Mouse (Mus musculus): ENCODE measurements around the gene Syt12. TPM values are rescaled to one million over a fixed set of nuclear protein-coding genes. Genes with fewer than 3 reads are reported as not detected.
A peak's percentile ranks its signal among the peaks of the same experiment; 100 is the strongest.

Syt12 gene
- polyA plus RNA-seq, 1 experiment, result 0.85 TPM

DNA sequence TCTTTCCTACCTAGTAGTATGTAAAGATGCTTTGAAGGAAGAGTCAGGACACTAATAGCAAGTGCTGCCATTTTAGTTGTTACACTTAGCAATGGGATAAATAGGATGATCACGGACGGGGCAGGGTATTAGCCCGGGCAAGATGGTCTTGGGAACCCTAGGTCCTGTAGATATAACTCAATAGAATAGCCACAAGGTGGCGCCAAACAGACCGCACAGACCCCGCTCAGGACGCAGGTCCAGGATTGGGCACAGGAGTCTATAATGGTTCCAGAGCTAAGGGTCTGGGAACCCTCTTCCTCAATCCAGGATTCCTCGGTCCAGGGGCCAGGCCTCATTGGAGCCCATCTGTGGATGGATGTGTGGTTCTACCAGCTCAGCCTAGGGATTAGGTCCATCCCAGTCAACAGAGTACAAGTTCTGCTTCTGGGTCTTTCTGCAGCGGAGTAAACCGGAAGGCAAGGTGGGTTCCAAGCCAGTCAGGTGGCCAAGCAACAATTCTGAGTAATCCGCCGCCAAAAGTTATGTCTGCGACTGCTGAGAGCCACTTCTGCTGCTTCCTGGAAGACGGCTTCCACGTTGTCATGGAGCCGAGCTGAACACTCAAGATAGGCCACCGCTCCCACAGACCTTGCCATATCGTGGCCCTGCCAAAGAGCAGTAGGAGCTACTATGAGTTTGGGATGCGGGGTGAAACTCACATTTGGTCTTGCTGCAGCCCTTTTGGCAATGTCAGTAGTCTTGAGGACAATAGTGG is 51.5 kb downstream of the Syt12 start:
- 68% methylated on average over 19 of the region's 19 CpGs for WGBS
- TF ChIP-seq CTCF (IDR thresholded peaks at IDR 0.05; ENCODE audit: extremely low read depth, insufficient read depth, insufficient read length, insufficient replicate concordance) (peak; percentile 47; the same call in 1 of the 2 replicates), POLR2A (IDR thresholded peaks at IDR 0.05; ENCODE audit: low read depth, low read length) (no peak)
- no peaks in the 10 kb centered on the region for H3K36me3 ChIP-seq (ENCODE audit: control insufficient read depth, insufficient read depth, low read length)
- peak in 1 of 2 experiments; percentile 16 for DNase-seq (ENCODE audit: low read depth in 1 of 2, low spot score in 2 of 2)
- no peak overlapping the region for H3K4me3 ChIP-seq (ENCODE audit: extremely low read depth, insufficient read depth, insufficient read length)
- no peak overlapping the region for H3K27ac ChIP-seq (ENCODE audit: insufficient read depth, low read length)
- no peaks in the 10 kb centered on the region for H3K27me3 ChIP-seq (ENCODE audit: control insufficient read depth, insufficient read depth, low read length)
- H3K4me1 ChIP-seq (ENCODE audit: control insufficient read depth, insufficient read depth, insufficient read length), result no peaks in the 10 kb centered on the region

DNA sequence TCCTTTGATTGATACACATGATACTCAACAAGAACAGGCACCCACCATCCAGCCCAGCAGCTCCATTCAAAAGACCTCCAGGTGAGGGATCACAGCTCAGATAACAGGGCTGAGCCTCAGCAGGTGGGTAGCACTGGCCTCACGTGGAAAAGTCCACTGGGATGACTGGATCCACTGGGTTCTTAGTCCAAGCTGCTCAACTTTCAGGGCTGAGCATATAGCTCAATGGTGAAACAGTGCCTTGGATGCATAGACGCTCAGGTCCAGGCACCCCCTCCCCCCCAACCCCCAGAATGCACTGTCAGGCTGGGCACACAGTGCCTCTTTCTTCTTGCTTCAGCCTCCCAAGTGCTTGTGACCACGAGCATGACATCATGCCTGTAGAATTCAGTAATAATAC is 54.2 kb downstream of the Syt12 start:
- no peak for DNase-seq (ENCODE audit: low read depth in 1 of 2, low spot score in 2 of 2)
- WGBS, result 71% methylated on average over 3 of the region's 3 CpGs
- H3K27ac ChIP-seq (ENCODE audit: insufficient read depth, low read length), result no peak overlapping the region
- no peaks in the 10 kb centered on the region for H3K36me3 ChIP-seq (ENCODE audit: control insufficient read depth, insufficient read depth, low read length)
- no peaks in the 10 kb centered on the region for H3K27me3 ChIP-seq (ENCODE audit: control insufficient read depth, insufficient read depth, low read length)
- TF ChIP-seq POLR2A (IDR thresholded peaks at IDR 0.05; ENCODE audit: low read depth, low read length) (no peak), CTCF (IDR thresholded peaks at IDR 0.05; ENCODE audit: extremely low read depth, insufficient read depth, insufficient read length, insufficient replicate concordance) (no peak)
- no peak overlapping the region for H3K4me3 ChIP-seq (ENCODE audit: extremely low read depth, insufficient read depth, insufficient read length)
- H3K4me1 ChIP-seq (ENCODE audit: control insufficient read depth, insufficient read depth, insufficient read length), result no peaks in the 10 kb centered on the region

GRCm38 (mm10) chr19:4422581-4422980 is 54.7 kb downstream of the Syt12 start:
- 90% methylated on average over 3 of the region's 3 CpGs for WGBS
- Histone ChIP-seq H3K36me3 (ENCODE audit: control insufficient read depth, insufficient read depth, low read length) (no peaks in the 10 kb centered on the region), H3K4me1 (ENCODE audit: control insufficient read depth, insufficient read depth, insufficient read length) (no peaks in the 10 kb centered on the region), H3K27me3 (ENCODE audit: control insufficient read depth, insufficient read depth, low read length) (no peaks in the 10 kb centered on the region), H3K27ac (ENCODE audit: insufficient read depth, low read length) (no peak overlapping the region), H3K4me3 (ENCODE audit: extremely low read depth, insufficient read depth, insufficient read length) (no peak overlapping the region)
- TF ChIP-seq CTCF (IDR thresholded peaks at IDR 0.05; ENCODE audit: extremely low read depth, insufficient read depth, insufficient read length, insufficient replicate concordance), result no peak
- TF ChIP-seq POLR2A (IDR thresholded peaks at IDR 0.05; ENCODE audit: low read depth, low read length), result no peak
- DNase-seq (ENCODE audit: low read depth in 1 of 2, low spot score in 2 of 2), result no peak

- DNase-seq (ENCODE audit: low read depth in 1 of 2, low spot score in 2 of 2), result no peak
- WGBS, result 74% methylated on average over 8 of the region's 8 CpGs
- no peaks in the 10 kb centered on the region for H3K27me3 ChIP-seq (ENCODE audit: control insufficient read depth, insufficient read depth, low read length)
- no peak overlapping the region for H3K4me3 ChIP-seq (ENCODE audit: extremely low read depth, insufficient read depth, insufficient read length)
- TF ChIP-seq CTCF (IDR thresholded peaks at IDR 0.05; ENCODE audit: extremely low read depth, insufficient read depth, insufficient read length, insufficient replicate concordance) (no peak), POLR2A (IDR thresholded peaks at IDR 0.05; ENCODE audit: low read depth, low read length) (no peak)
- no peaks in the 10 kb centered on the region for H3K4me1 ChIP-seq (ENCODE audit: control insufficient read depth, insufficient read depth, insufficient read length)
- no peaks in the 10 kb centered on the region for H3K36me3 ChIP-seq (ENCODE audit: control insufficient read depth, insufficient read depth, low read length)
- H3K27ac ChIP-seq (ENCODE audit: insufficient read depth, low read length), result no peak overlapping the region
Measured at GRCm38 (mm10) chr19:4420153-4420910, 56.9 kb downstream of the Syt12 start.

- no peaks in the 10 kb centered on the region for H3K4me1 ChIP-seq (ENCODE audit: control insufficient read depth, insufficient read depth, insufficient read length)
- TF ChIP-seq CTCF (IDR thresholded peaks at IDR 0.05; ENCODE audit: extremely low read depth, insufficient read depth, insufficient read length, insufficient replicate concordance) (no peak), POLR2A (IDR thresholded peaks at IDR 0.05; ENCODE audit: low read depth, low read length) (no peak)
- 88% methylated on average over 5 of the region's 5 CpGs for WGBS
- H3K27ac ChIP-seq (ENCODE audit: insufficient read depth, low read length), result no peak overlapping the region
- H3K4me3 ChIP-seq (ENCODE audit: extremely low read depth, insufficient read depth, insufficient read length), result no peak overlapping the region
- no peaks in the 10 kb centered on the region for H3K36me3 ChIP-seq (ENCODE audit: control insufficient read depth, insufficient read depth, low read length)
- H3K27me3 ChIP-seq (ENCODE audit: control insufficient read depth, insufficient read depth, low read length), result no peaks in the 10 kb centered on the region
- no peak for DNase-seq (ENCODE audit: low read depth in 1 of 2, low spot score in 2 of 2)
Measured at GRCm38 (mm10) chr19:4419711-4420110, 57.5 kb downstream of the Syt12 start.

DNA sequence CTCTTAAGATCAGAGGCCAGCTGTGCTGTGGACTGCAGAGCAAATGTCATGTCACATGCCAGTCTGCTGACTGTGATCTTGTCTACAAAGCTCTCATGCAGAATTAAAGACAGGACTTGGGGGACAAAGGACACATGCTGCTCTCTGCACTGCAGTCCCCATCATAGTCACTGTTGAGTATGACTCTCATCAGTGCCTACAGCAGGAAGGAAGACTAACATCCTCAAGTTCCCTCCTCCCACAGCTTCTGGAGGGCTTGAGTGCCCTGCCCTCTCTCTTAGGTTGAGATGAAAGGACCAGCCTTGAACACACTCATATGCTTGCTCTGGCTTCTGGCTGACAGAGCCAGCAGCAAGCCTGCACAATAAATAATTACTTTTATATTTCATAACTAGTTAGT is 59.5 kb downstream of the Syt12 start:
- Histone ChIP-seq H3K4me3 (ENCODE audit: extremely low read depth, insufficient read depth, insufficient read length) (no peak overlapping the region), H3K27me3 (ENCODE audit: control insufficient read depth, insufficient read depth, low read length) (no peaks in the 10 kb centered on the region), H3K4me1 (ENCODE audit: control insufficient read depth, insufficient read depth, insufficient read length) (no peaks in the 10 kb centered on the region), H3K36me3 (ENCODE audit: control insufficient read depth, insufficient read depth, low read length) (no peaks in the 10 kb centered on the region), H3K27ac (ENCODE audit: insufficient read depth, low read length) (no peak overlapping the region)
- TF ChIP-seq CTCF (IDR thresholded peaks at IDR 0.05; ENCODE audit: extremely low read depth, insufficient read depth, insufficient read length, insufficient replicate concordance) (no peak), POLR2A (IDR thresholded peaks at IDR 0.05; ENCODE audit: low read depth, low read length) (no peak)
- DNase-seq (ENCODE audit: low read depth in 1 of 2, low spot score in 2 of 2), result no peak

GRCm38 (mm10) chr19:4417183-4417582 is 60.1 kb downstream of the Syt12 start:
- Histone ChIP-seq H3K36me3 (ENCODE audit: control insufficient read depth, insufficient read depth, low read length) (no peaks in the 10 kb centered on the region), H3K27me3 (ENCODE audit: control insufficient read depth, insufficient read depth, low read length) (no peaks in the 10 kb centered on the region), H3K4me1 (ENCODE audit: control insufficient read depth, insufficient read depth, insufficient read length) (no peaks in the 10 kb centered on the region), H3K4me3 (ENCODE audit: extremely low read depth, insufficient read depth, insufficient read length) (no peak overlapping the region), H3K27ac (ENCODE audit: insufficient read depth, low read length) (no peak overlapping the region)
- TF ChIP-seq POLR2A (IDR thresholded peaks at IDR 0.05; ENCODE audit: low read depth, low read length) (no peak), CTCF (IDR thresholded peaks at IDR 0.05; ENCODE audit: extremely low read depth, insufficient read depth, insufficient read length, insufficient replicate concordance) (peak; percentile 79; the same call in 1 of the 2 replicates)
- peak in 1 of 2 experiments; percentile 78 for DNase-seq (ENCODE audit: low read depth in 1 of 2, low spot score in 2 of 2)
- WGBS, result 0% methylated on average over 1 of the region's 1 CpGs

All from spleen, adult 2 months (tissue).